28 mouse cellular contexts compared by ENCODE assay signal in the genomic region with DNA sequence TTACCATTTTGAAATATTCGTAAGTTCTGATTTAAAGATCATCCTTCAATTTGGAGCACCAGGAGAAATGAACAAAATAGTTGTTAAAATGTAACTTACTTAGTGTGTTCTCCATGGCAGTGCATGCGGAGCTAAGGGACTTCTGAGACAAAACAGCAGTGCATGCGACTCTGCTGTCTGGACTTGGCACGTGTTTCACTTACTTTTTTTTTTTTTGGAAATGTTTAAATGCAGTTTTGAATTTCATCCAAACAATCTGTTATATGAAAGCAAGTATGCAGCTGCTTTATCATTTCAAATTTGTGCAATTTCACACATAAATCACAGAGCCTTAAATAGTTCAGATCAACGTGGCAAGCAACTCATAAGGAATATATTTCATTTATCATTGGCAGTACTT.
A peak's percentile ranks its signal among the peaks of the same experiment; 100 is the strongest.
DNase-seq lines count a peak whose midpoint lies in the region; ATAC-seq and TF ChIP-seq lines count a peak whose summit lies in the region.
"Had no signal": no experiment of that assay in that cellular context is flagged by ENCODE, and none has a peak within 500 bp of the region (broad histone marks: within the 10 kb centered on the region; RNA-seq: fewer than 3 reads in every experiment).

No protein-coding gene starts in this region.

- peak; percentile 47; the same call in 1 of the 2 replicates for ATAC-seq in forebrain, embryonic 14.5 days
- no peak for ATAC-seq in forebrain, embryonic 11.5 days (replicated peaks; ENCODE audit: low FRiP score)
- ATAC-seq in lung, embryonic 14.5 days (ENCODE audit: insufficient read depth) = no peak
- ATAC-seq in lung, postnatal 0 days = no peak
- ATAC-seq in forebrain, embryonic 16.5 days = peak; percentile 78
- ATAC-seq in midbrain, embryonic 15.5 days (replicated peaks) = no peak
- ATAC-seq: hindbrain, embryonic 16.5 days; intestine, embryonic 15.5 days had no signal

- WGBS in forebrain, embryonic 14.5 days = 77% methylated on average over 5 of the region's 5 CpGs
- 89% methylated on average over 5 of the region's 5 CpGs for WGBS in forebrain, embryonic 11.5 days
- 37% methylated on average over 5 of the region's 5 CpGs for WGBS in lung, embryonic 14.5 days
- 48% methylated on average over 5 of the region's 5 CpGs for WGBS in lung, postnatal 0 days
- WGBS in forebrain, embryonic 16.5 days = 54% methylated on average over 5 of the region's 5 CpGs
- WGBS in midbrain, embryonic 15.5 days = 83% methylated on average over 5 of the region's 5 CpGs

- TF ChIP-seq CTCF in lung, embryonic 14.5 days (IDR thresholded peaks at IDR 0.05; ENCODE audit: low read depth) = no peak
- TF ChIP-seq CTCF in lung, postnatal 0 days (IDR thresholded peaks at IDR 0.05) = no peak

- no peak overlapping the region for H3K27ac ChIP-seq in forebrain, embryonic 14.5 days (ENCODE audit: low read depth, low read length)
- H3K27ac ChIP-seq in forebrain, embryonic 11.5 days (ENCODE audit: low read depth, low read length) = no peak overlapping the region
- H3K27ac ChIP-seq in lung, embryonic 14.5 days (ENCODE audit: low read depth) = no peak overlapping the region
- H3K27ac ChIP-seq in lung, postnatal 0 days (ENCODE audit: low read length) = no peak overlapping the region
- H3K27ac ChIP-seq in forebrain, embryonic 16.5 days (ENCODE audit: low read length) = no peak overlapping the region
- no peak overlapping the region for H3K27ac ChIP-seq in midbrain, embryonic 15.5 days
- H3K27ac ChIP-seq: embryonic facial prominence, embryonic 10.5 days; embryonic facial prominence, embryonic 13.5 days; heart, adult 2 months; hindbrain, embryonic 12.5 days; intestine, embryonic 15.5 days had no signal

- no peaks in the 10 kb centered on the region for H3K36me3 ChIP-seq in forebrain, embryonic 14.5 days (ENCODE audit: control insufficient read depth, insufficient read depth, low read length)
- H3K36me3 ChIP-seq in forebrain, embryonic 11.5 days (ENCODE audit: control insufficient read depth, insufficient read depth, low read length) = no peaks in the 10 kb centered on the region
- no peaks in the 10 kb centered on the region for H3K36me3 ChIP-seq in lung, embryonic 14.5 days (ENCODE audit: insufficient read depth)
- no peaks in the 10 kb centered on the region for H3K36me3 ChIP-seq in lung, postnatal 0 days (ENCODE audit: insufficient read depth, low read length)
- no peaks in the 10 kb centered on the region; the same call in 1 of the 2 replicates for H3K36me3 ChIP-seq in forebrain, embryonic 16.5 days (ENCODE audit: control insufficient read depth, insufficient read depth)
- no peaks in the 10 kb centered on the region for H3K36me3 ChIP-seq in midbrain, embryonic 15.5 days (replicated peaks)
- H3K36me3 ChIP-seq: embryonic facial prominence, embryonic 10.5 days; embryonic facial prominence, embryonic 13.5 days; hindbrain, embryonic 12.5 days; intestine, embryonic 15.5 days had no signal

- TF ChIP-seq EP300 in lung, postnatal 0 days (IDR thresholded peaks at IDR 0.05) = no peak

- H3K4me2 ChIP-seq in forebrain, embryonic 14.5 days (ENCODE audit: low read length) = no peak overlapping the region
- H3K4me2 ChIP-seq in forebrain, embryonic 11.5 days (ENCODE audit: low read depth, low read length, severe bottlenecking) = no peak overlapping the region
- no peak overlapping the region for H3K4me2 ChIP-seq in lung, embryonic 14.5 days
- no peak overlapping the region for H3K4me2 ChIP-seq in lung, postnatal 0 days (replicated peaks; ENCODE audit: low read depth, low read length)
- H3K4me2 ChIP-seq in forebrain, embryonic 16.5 days (ENCODE audit: low read length) = no peak overlapping the region
- H3K4me2 ChIP-seq in midbrain, embryonic 15.5 days = no peak overlapping the region
- H3K4me2 ChIP-seq: embryonic facial prominence, embryonic 13.5 days; heart, embryonic 11.5 days; hindbrain, embryonic 12.5 days; intestine, embryonic 15.5 days had no signal

- H3K27me3 ChIP-seq in forebrain, embryonic 14.5 days (replicated peaks; ENCODE audit: control insufficient read depth, insufficient read depth, low read length) = no peaks in the 10 kb centered on the region
- no peaks in the 10 kb centered on the region for H3K27me3 ChIP-seq in forebrain, embryonic 11.5 days (ENCODE audit: control insufficient read depth, insufficient read depth, low read length)
- H3K27me3 ChIP-seq in lung, embryonic 14.5 days (ENCODE audit: insufficient read depth, low read length) = no peaks in the 10 kb centered on the region
- H3K27me3 ChIP-seq in lung, postnatal 0 days (replicated peaks; ENCODE audit: insufficient read depth, low read length) = no peaks in the 10 kb centered on the region
- no peaks in the 10 kb centered on the region for H3K27me3 ChIP-seq in forebrain, embryonic 16.5 days (replicated peaks; ENCODE audit: control insufficient read depth, insufficient read depth, low read length)
- H3K27me3 ChIP-seq in midbrain, embryonic 15.5 days (replicated peaks) = no peaks in the 10 kb centered on the region
- H3K27me3 ChIP-seq: embryonic facial prominence, embryonic 13.5 days; hindbrain, embryonic 12.5 days; intestine, embryonic 15.5 days had no signal

- no peak overlapping the region for H3K4me3 ChIP-seq in forebrain, embryonic 14.5 days (ENCODE audit: low read depth, low read length)
- no peak overlapping the region for H3K4me3 ChIP-seq in forebrain, embryonic 11.5 days (ENCODE audit: low read depth, low read length)
- H3K4me3 ChIP-seq in lung, embryonic 14.5 days (ENCODE audit: low read depth, low read length) = no peak overlapping the region
- no peak overlapping the region for H3K4me3 ChIP-seq in lung, postnatal 0 days (ENCODE audit: low read depth, low read length)
- H3K4me3 ChIP-seq in forebrain, embryonic 16.5 days (replicated peaks; ENCODE audit: low read length) = no peak overlapping the region
- H3K4me3 ChIP-seq in midbrain, embryonic 15.5 days = no peak overlapping the region
- H3K4me3 ChIP-seq: embryonic facial prominence, embryonic 10.5 days; embryonic facial prominence, embryonic 13.5 days; erythroblast, embryonic 14.5 days; heart, adult 2 months; hindbrain, embryonic 12.5 days; intestine, embryonic 15.5 days had no signal

- H3K9ac ChIP-seq in forebrain, embryonic 14.5 days (ENCODE audit: low read length) = no peak overlapping the region
- H3K9ac ChIP-seq in forebrain, embryonic 11.5 days (ENCODE audit: low read length) = no peak overlapping the region
- H3K9ac ChIP-seq in lung, embryonic 14.5 days = no peak overlapping the region
- no peak overlapping the region for H3K9ac ChIP-seq in lung, postnatal 0 days (replicated peaks; ENCODE audit: low read depth)
- H3K9ac ChIP-seq in forebrain, embryonic 16.5 days (replicated peaks; ENCODE audit: low read depth, low read length) = no peak overlapping the region
- H3K9ac ChIP-seq in midbrain, embryonic 15.5 days = no peak overlapping the region
- H3K9ac ChIP-seq: embryonic facial prominence, embryonic 13.5 days; hindbrain, embryonic 12.5 days; intestine, embryonic 15.5 days had no signal

- DNase-seq in forebrain, embryonic 14.5 days (ENCODE audit: low spot score) = peak; percentile 69
- DNase-seq in forebrain, embryonic 11.5 days (ENCODE audit: low spot score) = no peak
- DNase-seq in lung, embryonic 14.5 days = peak; percentile 63
- no peak for DNase-seq in lung, postnatal 0 days (ENCODE audit: low spot score)
- peak; percentile 36 for DNase-seq in telencephalon, adult 2 months (ENCODE audit: low read depth, low spot score)
- DNase-seq in spleen, postnatal 10 days (ENCODE audit: low spot score in 2 of 2) = no peak
- DNase-seq: adrenal gland, adult 2 months; adrenal gland, postnatal 14 days; B cell, adult 2 months; cerebellum, adult 11 months; cerebellum, adult 2 months; cerebellum, adult 9-11 months; cerebellum, postnatal 36 days; embryo, embryonic 11 days; gastrocnemius, postnatal 10 days; gastrocnemius, postnatal 36 days; heart, adult 2 months; kidney, adult 11 months; kidney, adult 8-10 months had no signal

- no peaks in the 10 kb centered on the region for H3K9me3 ChIP-seq in forebrain, embryonic 14.5 days (replicated peaks; ENCODE audit: control insufficient read depth, low read length)
- no peaks in the 10 kb centered on the region for H3K9me3 ChIP-seq in forebrain, embryonic 11.5 days (ENCODE audit: control insufficient read depth, low read length)
- H3K9me3 ChIP-seq in lung, embryonic 14.5 days (ENCODE audit: low read depth, low read length) = no peaks in the 10 kb centered on the region
- no peaks in the 10 kb centered on the region for H3K9me3 ChIP-seq in lung, postnatal 0 days (ENCODE audit: low read length)
- H3K9me3 ChIP-seq in forebrain, embryonic 16.5 days (ENCODE audit: control insufficient read depth, low read length) = no peaks in the 10 kb centered on the region
- no peaks in the 10 kb centered on the region for H3K9me3 ChIP-seq in midbrain, embryonic 15.5 days
- H3K9me3 ChIP-seq: embryonic facial prominence, embryonic 10.5 days; embryonic facial prominence, embryonic 13.5 days; hindbrain, embryonic 12.5 days; intestine, embryonic 15.5 days had no signal

- no peaks in the 10 kb centered on the region for H3K4me1 ChIP-seq in forebrain, embryonic 14.5 days (ENCODE audit: control insufficient read depth, insufficient read depth, low read length)
- H3K4me1 ChIP-seq in forebrain, embryonic 11.5 days (replicated peaks; ENCODE audit: control insufficient read depth, insufficient read depth, low read length) = no peaks in the 10 kb centered on the region
- no peaks in the 10 kb centered on the region for H3K4me1 ChIP-seq in lung, embryonic 14.5 days (ENCODE audit: insufficient read depth)
- H3K4me1 ChIP-seq in lung, postnatal 0 days (ENCODE audit: insufficient read depth, low read depth, low read length) = no peaks in the 10 kb centered on the region
- no peaks in the 10 kb centered on the region for H3K4me1 ChIP-seq in forebrain, embryonic 16.5 days (replicated peaks; ENCODE audit: control insufficient read depth, insufficient read depth, low read length)
- no peaks in the 10 kb centered on the region for H3K4me1 ChIP-seq in midbrain, embryonic 15.5 days
- H3K4me1 ChIP-seq: embryonic facial prominence, embryonic 10.5 days; embryonic facial prominence, embryonic 13.5 days; hindbrain, embryonic 12.5 days; intestine, embryonic 15.5 days had no signal

Comparison
In these comparisons a context has a peak if more than half of its experiments do, and no peak if none do; other contexts are left out.
1. ATAC-seq: peak in forebrain, embryonic 14.5 days (single experiment) and forebrain, embryonic 16.5 days (single experiment); none in forebrain, embryonic 11.5 days (single experiment), lung, embryonic 14.5 days (single experiment), lung, postnatal 0 days (single experiment) and midbrain, embryonic 15.5 days (single experiment).
2. DNase-seq: peak in forebrain, embryonic 14.5 days (single experiment), lung, embryonic 14.5 days (single experiment) and telencephalon, adult 2 months (single experiment); none in forebrain, embryonic 11.5 days (single experiment), lung, postnatal 0 days (single experiment) and spleen, postnatal 10 days (0 of 2).